Mouse (Mus musculus) lung, postnatal 0 days (tissue): ENCODE data around the gene Gm44503. TPM values are rescaled to one million over a fixed set of nuclear protein-coding genes. Genes with fewer than 3 reads are reported as not detected.
A peak's percentile ranks its signal among the peaks of the same experiment; 100 is the strongest.

Source experiments
- ATAC-seq: fragments of 200-750 bp; cut with Nextera tagmentation; 2 replicates; pipeline ENCODE4 v1.8.0; 2017; ENCODE audit warnings: moderate library complexity
- DNase-seq: peaks from one replicate; pipeline ENCODE4 v3.0.0-alpha.2; 2016; ENCODE audit warnings: low spot score
- H3K27ac ChIP-seq: fragments of 300-500 bp; sonication (generic); 2 replicates; pipeline ENCODE4 v1.5.1; 2014; ENCODE audit warnings: antibody characterized with exemption, mild to moderate bottlenecking, low read length, mixed read lengths
- H3K27me3 ChIP-seq: fragments of 300-500 bp; sonication (generic); replicated peaks from 2 replicates; pipeline ENCODE4 v1.6.1; 2014; ENCODE audit warnings: low read length, mixed read lengths; ENCODE audit not compliant: insufficient read depth
- H3K36me3 ChIP-seq: fragments of 300-500 bp; sonication (generic); 2 replicates; pipeline ENCODE4 v1.6.1; 2014; ENCODE audit warnings: low read length, mixed read lengths; ENCODE audit not compliant: insufficient read depth
- H3K4me1 ChIP-seq: fragments of 300-500 bp; sonication (generic); 2 replicates; pipeline ENCODE4 v1.6.1; 2014; ENCODE audit warnings: antibody characterized with exemption, low read depth, low read length, mixed read lengths; ENCODE audit not compliant: insufficient read depth
- H3K4me2 ChIP-seq: fragments of 300-500 bp; sonication (generic); replicated peaks from 2 replicates; pipeline ENCODE4 v1.6.1; 2014; ENCODE audit warnings: low read depth, mild to moderate bottlenecking, low read length, moderate library complexity, mixed read lengths
- H3K4me3 ChIP-seq: fragments of 300-500 bp; sonication (generic); 2 replicates; pipeline ENCODE4 v1.5.1; 2014; ENCODE audit warnings: low read depth, low read length
- H3K9ac ChIP-seq: fragments of 300-500 bp; sonication (generic); replicated peaks from 2 replicates; pipeline ENCODE4 v1.6.1; 2014; ENCODE audit warnings: low read depth, mild to moderate bottlenecking
- H3K9me3 ChIP-seq: fragments of 300-500 bp; sonication (generic); 2 replicates; pipeline ENCODE4 v1.6.1; 2016; ENCODE audit warnings: low read length, mixed read lengths
- CTCF ChIP-seq: IDR thresholded peaks from 2 replicates; pipeline ENCODE4 v1.5.1; 2016; ENCODE audit warnings: antibody characterized with exemption, mild to moderate bottlenecking
- EP300 ChIP-seq: IDR thresholded peaks from 2 replicates; pipeline ENCODE4 v1.6.1; 2016; ENCODE audit warnings: antibody characterized with exemption, mild to moderate bottlenecking, control low read depth
- WGBS: fragments of 180-500 bp; shearing (Covaris S2); extraction: QIAGEN DNeasy Blood & Tissue Kit; methylation state at CpG from one replicate; pipeline ENCODE4 v1.1.7; 2014; 5-methylcytosine and 5-hydroxymethylcytosine counted together
- polyA plus RNA-seq: library from polyadenylated mRNA; unstranded; fragments of >200 nt; fragmentation: Nextera tagmentation; extraction: Ambion mirVana; gene quantifications from 2 replicates; pipeline ENCODE4 v1.2.1, GENCODE M21; 2015

Gene Gm44503
- polyA plus RNA-seq, 1 experiment from 2014 or later: not detected

GRCm38 (mm10) chr9:72944286-72944685 is 14.4 kb upstream of the Gm44503 start:
- no peak overlapping the region for H3K27ac ChIP-seq
- no peak for ATAC-seq

GRCm38 (mm10) chr9:72947010-72947409 is 11.6 kb upstream of the Gm44503 start:
- no peak for ATAC-seq
- DNase-seq: no peak
- no peak overlapping the region for H3K4me2 ChIP-seq
- TF ChIP-seq CTCF (no peak; the same call in 1 of the 2 replicates), EP300 (no peak)
- no peak overlapping the region for H3K9ac ChIP-seq
- no peak overlapping the region for H3K27ac ChIP-seq
- H3K4me3 ChIP-seq: no peak overlapping the region
- H3K36me3 ChIP-seq: no peaks in the 10 kb centered on the region
- H3K4me1 ChIP-seq: no peaks in the 10 kb centered on the region
- WGBS: 94% methylated on average over 1 of the region's 1 CpGs
- H3K9me3 ChIP-seq: no peaks in the 10 kb centered on the region
- H3K27me3 ChIP-seq: no peaks in the 10 kb centered on the region

More at GRCm38 (mm10) chr9:72944286-72944685, 14.4 kb upstream of the Gm44503 start:
- Histone ChIP-seq H3K4me2 (no peak overlapping the region), H3K4me3 (no peak overlapping the region), H3K9ac (no peak overlapping the region), H3K27me3 (no peaks in the 10 kb centered on the region), H3K4me1 (no peaks in the 10 kb centered on the region), H3K9me3 (no peaks in the 10 kb centered on the region), H3K36me3 (no peaks in the 10 kb centered on the region)
- TF ChIP-seq CTCF: no peak
- no peak for TF ChIP-seq EP300
- no peak for DNase-seq
- WGBS: 91% methylated on average over 13 of the region's 13 CpGs

DNA sequence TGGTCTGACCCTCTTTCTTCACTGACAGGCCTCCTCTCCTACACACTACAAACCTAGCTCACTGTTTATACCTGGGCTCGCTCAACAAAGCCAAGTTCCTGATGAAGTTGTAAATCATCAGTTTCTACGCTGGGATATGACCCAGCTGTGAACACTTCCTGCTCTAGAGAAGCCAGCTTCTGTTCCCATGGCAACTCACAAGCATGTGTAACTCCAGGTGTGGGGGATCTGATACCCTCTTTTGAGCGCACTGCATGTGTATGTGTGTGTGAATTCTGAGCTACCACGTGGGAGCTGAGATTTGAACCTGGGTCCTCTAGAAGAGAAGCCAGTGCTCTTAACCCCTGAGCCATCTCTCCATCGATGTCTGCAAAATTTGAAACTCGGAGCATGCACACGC is 9.1 kb upstream of the Gm44503 start:
- DNase-seq: no peak
- 70% methylated on average over 7 of the region's 7 CpGs for WGBS

DNA sequence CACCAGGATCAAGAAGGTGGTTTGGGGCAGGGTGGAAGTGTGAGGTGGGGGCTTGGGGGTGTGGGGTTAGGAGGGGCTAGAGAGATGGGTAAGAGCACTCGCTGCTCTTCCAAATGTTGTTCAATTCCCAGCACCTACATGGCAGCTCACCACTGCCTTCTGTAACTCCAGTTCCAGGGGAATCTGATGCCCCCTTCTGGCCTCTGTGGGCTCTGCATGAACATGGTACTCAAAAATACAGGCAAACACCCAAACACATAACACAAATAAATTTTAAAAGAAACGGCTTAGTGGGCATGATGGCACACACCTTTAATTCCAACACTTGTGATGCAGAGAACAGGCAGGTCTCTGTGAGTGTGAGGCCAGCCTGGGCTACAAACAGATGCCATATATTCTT is 3.9 kb upstream of the Gm44503 start:
- ATAC-seq (no peak), DNase-seq (peak; percentile 29)
- WGBS: 52% methylated on average over 2 of the region's 2 CpGs
- TF ChIP-seq EP300 (no peak), CTCF (peak; percentile 61)
- Histone ChIP-seq H3K9me3 (no peaks in the 10 kb centered on the region), H3K27me3 (no peaks in the 10 kb centered on the region), H3K27ac (no peak overlapping the region), H3K36me3 (no peaks in the 10 kb centered on the region), H3K4me1 (peaks cover 4% of the 10 kb centered on the region; the same call in 1 of the 2 replicates), H3K9ac (no peak overlapping the region), H3K4me2 (no peak overlapping the region), H3K4me3 (no peak overlapping the region)

More for the DNA sequence above, 9.1 kb upstream of the Gm44503 start:
- no peak overlapping the region for H3K4me3 ChIP-seq
- no peaks in the 10 kb centered on the region for H3K36me3 ChIP-seq
- H3K27me3 ChIP-seq: no peaks in the 10 kb centered on the region
- no peak for ATAC-seq
- no peak overlapping the region for H3K27ac ChIP-seq
- TF ChIP-seq CTCF (no peak), EP300 (no peak)
- H3K9ac ChIP-seq: no peak overlapping the region
- H3K4me2 ChIP-seq: no peak overlapping the region
- no peaks in the 10 kb centered on the region for H3K9me3 ChIP-seq
- H3K4me1 ChIP-seq: no peaks in the 10 kb centered on the region

DNA sequence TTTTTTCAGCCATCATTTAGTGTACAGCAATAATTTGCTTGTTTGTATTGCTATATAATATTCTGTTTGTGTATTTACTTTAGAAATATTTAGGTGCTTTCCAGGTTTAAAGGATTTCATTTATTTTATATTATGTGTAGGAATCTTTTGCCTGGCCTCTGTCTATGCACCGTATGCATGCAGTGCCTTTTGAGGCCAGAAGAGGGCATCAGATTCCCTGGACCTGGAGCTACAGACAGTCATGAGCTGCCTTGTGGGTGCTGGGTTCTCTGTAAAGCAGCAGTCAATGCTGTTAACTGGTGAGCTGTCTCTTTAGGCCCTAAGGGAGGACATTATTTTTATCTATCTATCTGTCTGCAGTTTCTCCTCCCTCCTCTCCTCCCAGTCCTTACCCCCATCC is 3.1 kb upstream of the Gm44503 start:
- ATAC-seq: no peak
- H3K9me3 ChIP-seq: no peaks in the 10 kb centered on the region
- H3K4me1 ChIP-seq: peaks cover 4% of the 10 kb centered on the region; the same call in 1 of the 2 replicates
- DNase-seq: peak; percentile 53
- peak; percentile 79 for TF ChIP-seq CTCF
- TF ChIP-seq EP300: no peak
- H3K4me3 ChIP-seq: no peak overlapping the region
- H3K9ac ChIP-seq: no peak overlapping the region
- no peak overlapping the region for H3K27ac ChIP-seq
- no peaks in the 10 kb centered on the region for H3K36me3 ChIP-seq
- 4% methylated on average over 1 of the region's 1 CpGs for WGBS
- no peaks in the 10 kb centered on the region for H3K27me3 ChIP-seq
- no peak overlapping the region for H3K4me2 ChIP-seq

DNA sequence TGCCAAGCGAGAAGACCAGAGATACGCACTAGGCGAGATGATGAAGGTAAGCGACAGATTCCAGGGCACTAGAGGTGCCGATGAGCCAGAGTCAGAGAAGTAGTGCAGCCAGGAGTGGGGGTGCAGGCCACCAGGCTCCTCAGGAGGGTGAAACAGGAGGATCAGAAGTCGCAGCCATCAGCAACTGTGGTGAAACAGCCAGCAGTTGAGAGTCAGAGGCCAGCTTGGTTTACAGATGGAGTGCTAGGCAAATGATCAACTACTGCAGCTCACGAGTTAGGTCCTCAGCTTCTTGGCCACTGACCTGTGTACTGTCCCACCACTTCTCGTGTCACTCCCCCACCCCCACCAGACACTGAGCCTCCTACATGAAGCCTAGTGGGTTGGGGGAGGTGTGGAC is 2.7 kb downstream of the Gm44503 start:
- H3K9ac ChIP-seq: no peak overlapping the region
- no peak overlapping the region for H3K27ac ChIP-seq

DNA sequence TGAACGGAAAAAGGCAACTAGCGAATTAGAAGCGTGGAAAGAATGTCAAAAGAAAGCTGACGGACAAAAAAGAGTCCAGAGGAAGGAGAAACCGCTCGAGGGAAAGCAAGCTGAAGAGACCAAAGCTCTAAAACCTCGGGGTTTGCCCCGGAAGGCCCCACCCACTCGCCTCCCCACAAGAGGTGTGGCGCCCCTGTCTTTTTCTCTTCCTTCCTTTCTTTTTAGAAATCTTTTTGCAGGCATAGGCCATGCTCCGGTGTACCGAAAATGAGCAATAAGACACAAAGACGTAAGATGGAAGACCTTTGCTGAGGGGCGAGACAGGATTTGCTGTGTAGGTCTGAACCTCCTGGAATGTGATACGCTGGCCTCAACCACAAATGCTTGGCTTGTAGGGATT is 3.3 kb downstream of the Gm44503 start:
- TF ChIP-seq CTCF (no peak), EP300 (no peak)
- H3K27ac ChIP-seq: no peak overlapping the region
- H3K27me3 ChIP-seq: no peaks in the 10 kb centered on the region
- WGBS: 70% methylated on average over 15 of the region's 15 CpGs
- ATAC-seq (no peak), DNase-seq (no peak)
- no peaks in the 10 kb centered on the region for H3K9me3 ChIP-seq
- H3K4me3 ChIP-seq: no peak overlapping the region
- no peak overlapping the region for H3K4me2 ChIP-seq
- H3K4me1 ChIP-seq: peaks cover 4% of the 10 kb centered on the region; the same call in 1 of the 2 replicates
- H3K36me3 ChIP-seq: no peaks in the 10 kb centered on the region
- no peak overlapping the region for H3K9ac ChIP-seq

More for the DNA sequence above, 2.7 kb downstream of the Gm44503 start:
- H3K4me3 ChIP-seq: no peak overlapping the region
- TF ChIP-seq CTCF (no peak), EP300 (no peak)
- H3K27me3 ChIP-seq: no peaks in the 10 kb centered on the region
- 66% methylated on average over 8 of the region's 8 CpGs for WGBS
- no peak overlapping the region for H3K4me2 ChIP-seq
- peaks cover 4% of the 10 kb centered on the region; the same call in 1 of the 2 replicates for H3K4me1 ChIP-seq
- DNase-seq: no peak
- H3K36me3 ChIP-seq: no peaks in the 10 kb centered on the region
- ATAC-seq: no peak
- no peaks in the 10 kb centered on the region for H3K9me3 ChIP-seq
